ENCODE assay signal across 21 mouse cellular contexts in the genomic region with DNA sequence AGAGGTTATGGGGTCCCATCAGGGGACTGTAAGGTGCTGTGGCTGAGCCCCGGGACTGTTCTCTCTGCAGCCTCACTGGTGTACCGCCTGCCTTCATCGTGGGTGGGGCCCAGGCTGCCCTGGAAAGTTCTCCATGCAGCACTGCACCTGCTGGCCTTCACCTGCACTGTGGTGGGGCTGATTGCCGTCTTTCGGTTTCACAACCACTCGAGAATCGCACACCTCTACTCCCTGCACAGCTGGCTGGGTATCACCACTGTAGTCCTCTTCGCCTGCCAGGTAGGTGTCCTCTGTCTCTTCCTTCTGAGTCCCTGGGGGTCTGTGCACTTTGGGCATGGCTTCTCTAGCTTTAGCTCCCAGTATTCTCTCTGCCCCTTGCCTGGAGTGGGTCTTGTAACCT. TPM values are rescaled to one million over a fixed set of nuclear protein-coding genes. Genes with fewer than 3 reads are reported as not detected.
A peak's percentile ranks its signal among the peaks of the same experiment; 100 is the strongest.
DNase-seq lines count a peak whose midpoint lies in the region; ATAC-seq lines count a peak whose summit lies in the region.
"Had no signal": no experiment of that assay in that cellular context is flagged by ENCODE, and none has a peak within 500 bp of the region (broad histone marks: within the 10 kb centered on the region; RNA-seq: fewer than 3 reads in every experiment).

No protein-coding gene starts in this region.

- H3K27me3 ChIP-seq in kidney, embryonic 16.5 days (ENCODE audit: insufficient read depth, low read length) = no peaks in the 10 kb centered on the region
- no peaks in the 10 kb centered on the region for H3K27me3 ChIP-seq in kidney, embryonic 15.5 days
- H3K27me3 ChIP-seq in liver, embryonic 16.5 days (ENCODE audit: control insufficient read depth, insufficient read depth, low read depth, low read length) = no peaks in the 10 kb centered on the region
- H3K27me3 ChIP-seq in splenic B cell, adult 2 months (ENCODE audit: control insufficient read depth, insufficient read depth, low read length, poor library complexity, severe bottlenecking) = no peaks in the 10 kb centered on the region
- H3K27me3 ChIP-seq: heart, embryonic 13.5 days; limb, embryonic 13.5 days had no signal

- peak; percentile 27; the same call in 1 of the 2 replicates for ATAC-seq in kidney, embryonic 16.5 days (ENCODE audit: low FRiP score, low TSS enrichment)
- ATAC-seq in kidney, embryonic 15.5 days (replicated peaks; ENCODE audit: low FRiP score) = no peak
- peak; percentile 38; the same call in 1 of the 2 replicates for ATAC-seq in liver, embryonic 16.5 days (ENCODE audit: low read depth)
- no peak for ATAC-seq in monocyte, adult 5-6 weeks (replicated peaks; ENCODE audit: insufficient number of reproducible peaks, low FRiP score, low TSS enrichment, poor library complexity, severe bottlenecking)

- H3K27ac ChIP-seq in kidney, embryonic 16.5 days (ENCODE audit: low read length) = no peak overlapping the region
- no peak overlapping the region for H3K27ac ChIP-seq in kidney, embryonic 15.5 days
- no peak overlapping the region for H3K27ac ChIP-seq in liver, embryonic 16.5 days (ENCODE audit: low read length)
- H3K27ac ChIP-seq: forebrain, embryonic 10.5 days; heart, embryonic 13.5 days; hindbrain, embryonic 14.5 days; limb, embryonic 13.5 days; macrophage; midbrain, embryonic 10.5 days had no signal

- WGBS in kidney, embryonic 16.5 days = 84% methylated on average over 8 of the region's 8 CpGs
- 86% methylated on average over 8 of the region's 8 CpGs for WGBS in kidney, embryonic 15.5 days
- WGBS in liver, embryonic 16.5 days (ENCODE audit: insufficient replicate concordance) = 61% methylated on average over 8 of the region's 8 CpGs

- no peak overlapping the region for H3K9ac ChIP-seq in kidney, embryonic 16.5 days (replicated peaks; ENCODE audit: low read length)
- H3K9ac ChIP-seq in kidney, embryonic 15.5 days = no peak overlapping the region
- no peak overlapping the region for H3K9ac ChIP-seq in liver, embryonic 16.5 days (ENCODE audit: low read depth, low read length)
- H3K9ac ChIP-seq: heart, embryonic 13.5 days; hindbrain, embryonic 14.5 days; limb, embryonic 13.5 days; lung, embryonic 14.5 days had no signal

- H3K36me3 ChIP-seq in kidney, embryonic 16.5 days (ENCODE audit: insufficient read depth, low read length) = no peaks in the 10 kb centered on the region
- peaks cover 14% of the 10 kb centered on the region for H3K36me3 ChIP-seq in kidney, embryonic 15.5 days
- peaks cover 8% of the 10 kb centered on the region; the same call in 1 of the 2 replicates for H3K36me3 ChIP-seq in liver, embryonic 16.5 days (ENCODE audit: control insufficient read depth, insufficient read depth)
- peaks cover 43% of the 10 kb centered on the region for H3K36me3 ChIP-seq in splenic B cell, adult 2 months (ENCODE audit: control insufficient read depth, insufficient read depth, low read length, poor library complexity, severe bottlenecking)

- H3K4me1 ChIP-seq in kidney, embryonic 16.5 days (ENCODE audit: insufficient read depth, low read length) = no peaks in the 10 kb centered on the region
- no peaks in the 10 kb centered on the region for H3K4me1 ChIP-seq in kidney, embryonic 15.5 days
- H3K4me1 ChIP-seq in liver, embryonic 16.5 days (ENCODE audit: control insufficient read depth, low read depth, low read length) = peaks cover 6% of the 10 kb centered on the region
- H3K4me1 ChIP-seq: heart, embryonic 13.5 days had no signal

- no peak overlapping the region for H3K4me2 ChIP-seq in kidney, embryonic 16.5 days (replicated peaks; ENCODE audit: low read depth, low read length)
- H3K4me2 ChIP-seq in kidney, embryonic 15.5 days = no peak overlapping the region
- no peak overlapping the region for H3K4me2 ChIP-seq in liver, embryonic 16.5 days (ENCODE audit: low read depth, low read length)
- H3K4me2 ChIP-seq: heart, embryonic 13.5 days; hindbrain, embryonic 14.5 days; limb, embryonic 13.5 days; lung, embryonic 14.5 days had no signal

- peak; percentile 68 to 74 for DNase-seq in B cell, adult 2 months
- peak; percentile 78 for DNase-seq in splenic B cell, adult 2 months (ENCODE audit: low read depth, low spot score)
- no peak for DNase-seq in adrenal gland, postnatal 10 days
- DNase-seq in gastrocnemius, adult 8-10 months (ENCODE audit: low spot score in 2 of 2) = no peak
- DNase-seq: cerebellum, adult 8-10 months; heart, adult 18-20 months; heart, postnatal 36 days; kidney, adult 18-20 months; lung, embryonic 14.5 days; retina, postnatal 1 day; right cerebral cortex, postnatal 4 days had no signal

- no peaks in the 10 kb centered on the region for H3K9me3 ChIP-seq in kidney, embryonic 16.5 days (ENCODE audit: low read length)
- no peaks in the 10 kb centered on the region for H3K9me3 ChIP-seq in kidney, embryonic 15.5 days (replicated peaks)
- H3K9me3 ChIP-seq in liver, embryonic 16.5 days (replicated peaks; ENCODE audit: control insufficient read depth, low read length) = no peaks in the 10 kb centered on the region
- H3K9me3 ChIP-seq: forebrain, embryonic 10.5 days; heart, embryonic 13.5 days; limb, embryonic 13.5 days; midbrain, embryonic 10.5 days had no signal

- H3K4me3 ChIP-seq in kidney, embryonic 16.5 days (ENCODE audit: low read length) = no peak overlapping the region
- no peak overlapping the region for H3K4me3 ChIP-seq in kidney, embryonic 15.5 days (replicated peaks)
- H3K4me3 ChIP-seq in liver, embryonic 16.5 days (ENCODE audit: low read depth, low read length) = no peak overlapping the region
- H3K4me3 ChIP-seq: forebrain, embryonic 10.5 days; heart, embryonic 13.5 days; limb, embryonic 13.5 days; midbrain, embryonic 10.5 days had no signal

RNA-seq across cellular contexts. Expression of a gene that starts 8.0 kb away (rescaled TPM):
- polyA plus RNA-seq in kidney, embryonic 16.5 days (2015; fragmentation: Nextera tagmentation; extraction: Ambion mirVana) = 46.6 and 48.8 TPM in 2 replicates
- 43.2 and 46.9 TPM in 2 replicates for polyA plus RNA-seq in kidney, embryonic 15.5 days (2015; fragmentation: Nextera tagmentation; extraction: Ambion mirVana)
- 10.5 and 10.6 TPM in 2 replicates for polyA plus RNA-seq in liver, embryonic 16.5 days (2015; fragmentation: Nextera tagmentation; extraction: Ambion mirVana)
- 1 to 10 TPM; 8.6 to 8.7 TPM for total RNA-seq in adrenal gland, postnatal 10 days (2021)
- 0.48 to 7.5 TPM (median 5.7 TPM) in 3 replicates for total RNA-seq in monocyte, adult 5-6 weeks (2017)
- 1 to 10 TPM in 2 of 4 experiments, under 1 TPM in 2; 0.80 to 1.7 (median 1.1) TPM for total RNA-seq in gastrocnemius, adult 8-10 months (2022)

RNA-seq across cellular contexts. Expression of a gene that starts 8.1 kb away (rescaled TPM):
- 20.0 and 21.6 TPM in 2 replicates for polyA plus RNA-seq in kidney, embryonic 16.5 days (2015; fragmentation: Nextera tagmentation; extraction: Ambion mirVana)
- polyA plus RNA-seq in kidney, embryonic 15.5 days (2015; fragmentation: Nextera tagmentation; extraction: Ambion mirVana) = 16.6 and 16.7 TPM in 2 replicates
- polyA plus RNA-seq in liver, embryonic 16.5 days (2015; fragmentation: Nextera tagmentation; extraction: Ambion mirVana) = 17.0 and 19.6 TPM in 2 replicates
- 10 to 100 TPM; 17.9 to 21.6 TPM for total RNA-seq in adrenal gland, postnatal 10 days (2021)
- total RNA-seq in monocyte, adult 5-6 weeks (2017) = 18.9 to 42.4 TPM (median 29.1 TPM) in 3 replicates
- total RNA-seq in gastrocnemius, adult 8-10 months (2022) = 1 to 10 TPM; 7.6 to 8.3 (median 7.8) TPM

RNA-seq across cellular contexts. Expression of a gene that starts 20.0 kb away (rescaled TPM):
- polyA plus RNA-seq in kidney, embryonic 16.5 days (2015; fragmentation: Nextera tagmentation; extraction: Ambion mirVana) = 425 and 430 TPM in 2 replicates
- polyA plus RNA-seq in kidney, embryonic 15.5 days (2015; fragmentation: Nextera tagmentation; extraction: Ambion mirVana) = 338 and 368 TPM in 2 replicates
- 170 and 176 TPM in 2 replicates for polyA plus RNA-seq in liver, embryonic 16.5 days (2015; fragmentation: Nextera tagmentation; extraction: Ambion mirVana)
- 100 to 1,000 TPM; 252 to 259 TPM for total RNA-seq in adrenal gland, postnatal 10 days (2021)
- 228 to 236 TPM (median 231 TPM) in 3 replicates for total RNA-seq in monocyte, adult 5-6 weeks (2017)
- 100 to 1,000 TPM; 116 to 144 (median 125) TPM for total RNA-seq in gastrocnemius, adult 8-10 months (2022)

RNA-seq across cellular contexts. Expression of a gene that starts 20.3 kb away (rescaled TPM):
- 54.9 and 56.2 TPM in 2 replicates for polyA plus RNA-seq in kidney, embryonic 16.5 days (2015; fragmentation: Nextera tagmentation; extraction: Ambion mirVana)
- polyA plus RNA-seq in kidney, embryonic 15.5 days (2015; fragmentation: Nextera tagmentation; extraction: Ambion mirVana) = 32.3 and 38.7 TPM in 2 replicates
- polyA plus RNA-seq in liver, embryonic 16.5 days (2015; fragmentation: Nextera tagmentation; extraction: Ambion mirVana) = 39.7 and 47.8 TPM in 2 replicates
- 10 to 100 TPM; 32.0 to 64.7 TPM for total RNA-seq in adrenal gland, postnatal 10 days (2021)
- total RNA-seq in monocyte, adult 5-6 weeks (2017) = 2.1 to 4.3 TPM (median 2.8 TPM) in 3 replicates
- 1 to 10 TPM; 3.5 to 4.5 (median 3.6) TPM for total RNA-seq in gastrocnemius, adult 8-10 months (2022)

RNA-seq across cellular contexts. Expression of a gene that starts 29.1 kb away (rescaled TPM):
- polyA plus RNA-seq in kidney, embryonic 16.5 days (2015; fragmentation: Nextera tagmentation; extraction: Ambion mirVana) = 51.9 and 53.0 TPM in 2 replicates
- 47.1 and 51.6 TPM in 2 replicates for polyA plus RNA-seq in kidney, embryonic 15.5 days (2015; fragmentation: Nextera tagmentation; extraction: Ambion mirVana)
- 9.7 and 9.9 TPM in 2 replicates for polyA plus RNA-seq in liver, embryonic 16.5 days (2015; fragmentation: Nextera tagmentation; extraction: Ambion mirVana)
- total RNA-seq in adrenal gland, postnatal 10 days (2021) = 10 to 100 TPM; 11.5 to 16.7 TPM
- 1.3 to 2.6 TPM in 2 of 3 replicates, not detected in the other for total RNA-seq in monocyte, adult 5-6 weeks (2017)
- total RNA-seq in gastrocnemius, adult 8-10 months (2022) = 1 to 10 TPM; 2.3 to 3.1 (median 2.7) TPM

Comparison
In these comparisons a context has a peak if more than half of its experiments do, and no peak if none do; other contexts are left out.
1. ATAC-seq: peak in kidney, embryonic 16.5 days (single experiment) and liver, embryonic 16.5 days (single experiment); none in kidney, embryonic 15.5 days (single experiment) and monocyte, adult 5-6 weeks (single experiment).
2. DNase-seq: peak in B cell, adult 2 months (2 of 2) and splenic B cell, adult 2 months (single experiment); none in adrenal gland, postnatal 10 days (single experiment) and gastrocnemius, adult 8-10 months (0 of 2).